Mouse (Mus musculus) megakaryocyte, embryonic 14.5 days (primary cell): Measurements from ENCODE around the gene Tepp.

Experiments used
- FLI1 ChIP-seq: IDR thresholded peaks from 2 replicates; pipeline ENCODE4 v1.6.1; 2012; ENCODE audit warnings: low read length, inconsistent platforms, mixed read lengths
- GATA1 ChIP-seq: IDR thresholded peaks from 3 replicates; pipeline ENCODE4 v1.6.1; 2012; ENCODE audit warnings: mixed read lengths, low read length, inconsistent platforms, borderline replicate concordance

- TF ChIP-seq FLI1, result no peak
- no peak for TF ChIP-seq GATA1
Observed at GRCm38 (mm10) chr8:95323201-95323600, 12.8 kb downstream of the Tepp start.
